Mouse (Mus musculus): ENCODE results near the gene Marveld1.
A peak's percentile ranks its signal among the peaks of the same experiment; 100 is the strongest.

Marveld1 gene

DNA sequence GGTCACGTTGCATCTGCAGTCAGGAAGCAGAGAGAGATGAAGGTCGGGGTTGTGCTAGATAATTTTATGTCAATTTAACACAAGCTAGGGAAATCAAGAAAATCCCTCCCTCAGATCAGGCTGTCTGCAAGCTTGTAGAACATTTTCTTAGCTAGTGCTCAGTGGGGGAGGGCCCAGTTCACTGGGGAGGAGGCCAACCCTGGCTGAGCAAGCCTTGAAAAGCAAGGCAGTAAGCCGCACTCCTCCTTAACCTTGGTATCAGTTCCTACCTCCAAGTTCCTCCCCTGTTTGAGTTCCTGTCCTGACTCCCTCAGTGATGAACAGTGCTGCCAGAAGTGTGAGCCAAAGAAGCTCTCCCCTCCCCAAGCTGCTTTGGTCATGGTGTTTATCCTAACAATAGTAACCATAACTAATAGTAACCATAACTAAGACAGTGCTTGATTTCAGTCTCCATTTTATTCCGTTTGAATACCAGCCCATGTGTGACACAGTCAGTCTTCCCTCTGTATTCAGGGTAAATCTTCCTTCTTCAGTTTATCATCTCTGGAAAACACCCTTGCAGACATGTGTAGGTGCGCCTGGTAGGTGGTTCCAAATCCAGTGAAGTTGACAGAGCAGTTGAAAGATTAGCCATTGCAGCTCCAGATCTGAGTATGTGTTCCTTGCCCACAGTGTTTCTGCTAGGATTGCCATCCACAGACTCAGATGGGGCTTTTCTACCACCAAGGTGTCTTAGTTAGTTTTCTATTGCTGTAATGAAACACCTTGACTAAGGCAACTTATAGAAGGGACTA, 7.3 kb upstream of the Marveld1 start:
- no peak for DNase-seq (ENCODE audit: low read depth, low spot score)

DNA sequence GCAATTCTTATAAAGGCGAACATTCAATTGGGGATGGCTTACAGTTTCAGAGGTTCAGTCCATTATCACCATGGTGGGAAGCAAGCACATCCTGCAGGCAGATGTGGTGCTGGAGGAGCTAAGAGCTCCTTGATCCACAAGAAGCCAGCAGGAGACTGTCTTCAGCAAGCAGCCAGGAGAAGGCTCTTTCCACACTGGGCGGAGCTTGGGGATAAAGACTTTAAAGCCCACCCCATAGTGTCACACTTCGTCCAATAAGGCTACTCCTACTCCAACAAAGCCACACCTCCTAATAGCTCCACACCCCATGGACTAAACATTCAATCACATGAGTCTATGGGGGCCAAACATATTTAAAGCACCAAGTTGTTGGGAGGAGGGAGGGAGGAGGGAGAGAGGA, 5.2 kb upstream of the Marveld1 start:
- no peak for DNase-seq (ENCODE audit: low read depth, low spot score)

DNA sequence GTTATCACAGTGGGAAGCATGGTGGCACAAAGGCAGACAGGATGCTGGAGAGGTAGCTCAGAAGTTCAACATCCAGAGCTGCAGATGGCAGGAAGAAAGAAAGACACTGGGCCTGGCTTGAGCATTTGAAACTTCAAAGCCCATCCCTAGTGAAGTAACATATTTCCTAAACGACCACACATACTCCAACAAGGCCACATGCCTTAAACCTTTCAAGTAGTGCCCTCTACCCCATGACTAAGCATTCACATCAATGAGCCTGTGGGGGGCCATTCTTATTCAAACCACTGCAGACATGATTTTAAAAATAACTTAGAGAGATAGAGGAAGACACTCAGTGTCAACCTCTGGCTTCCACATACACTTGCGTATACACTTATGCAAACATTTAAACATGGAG, 4.4 kb upstream of the Marveld1 start:
- DNase-seq (ENCODE audit: low read depth, low spot score): no peak

DNA sequence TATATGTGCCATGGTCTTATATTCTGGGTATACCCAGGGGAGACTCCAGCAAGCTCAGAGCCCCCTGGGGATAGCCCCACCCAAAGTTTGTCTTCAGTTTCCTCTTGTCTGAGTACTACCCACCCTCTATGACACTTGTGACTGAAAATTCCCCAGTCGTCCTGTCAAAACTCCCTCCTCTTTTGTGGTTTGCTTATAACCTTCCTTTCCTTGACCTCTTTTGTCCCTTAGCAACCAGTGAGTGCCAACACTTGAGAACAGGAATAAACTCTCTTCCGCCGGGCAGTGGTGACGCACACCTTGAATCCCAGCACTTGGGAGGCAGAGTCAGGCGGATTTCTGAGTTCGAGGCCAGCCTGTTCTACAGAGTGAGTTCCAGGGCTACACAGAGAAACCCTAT, 3.1 kb upstream of the Marveld1 start:
- DNase-seq (ENCODE audit: low read depth, low spot score): no peak

DNA sequence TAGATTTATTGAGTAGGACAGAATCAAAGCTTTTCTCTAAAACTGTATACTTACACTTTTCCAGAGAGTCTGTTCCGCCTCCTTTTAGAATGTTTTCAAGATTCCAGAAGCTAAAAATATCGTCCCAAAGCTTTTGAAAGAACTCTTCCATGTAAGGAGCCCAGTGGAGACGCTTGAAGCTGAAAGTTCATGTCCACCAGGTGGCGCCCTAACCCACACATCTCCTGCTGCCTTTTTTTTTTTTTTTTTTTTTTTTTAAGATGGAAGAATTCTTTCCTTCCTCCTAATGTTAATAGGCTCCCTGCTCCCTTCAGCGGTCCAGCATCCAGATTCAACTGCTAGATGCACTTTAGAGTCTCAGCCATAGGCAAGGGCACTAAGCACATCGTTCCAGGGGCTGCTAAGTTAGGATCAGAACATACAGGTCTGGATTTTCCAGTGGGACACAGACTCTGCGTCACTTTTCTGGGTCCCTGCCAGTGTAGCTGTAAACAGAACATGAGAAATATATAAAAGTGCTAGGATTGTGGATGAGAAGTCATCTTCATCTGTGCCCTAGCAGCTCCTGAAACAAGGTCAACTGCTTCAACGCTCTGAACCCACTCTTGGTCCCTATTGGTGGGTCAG, 2.5 kb upstream of the Marveld1 start:
- DNase-seq (ENCODE audit: low read depth, low spot score): peak; percentile 66

- no peak for DNase-seq (ENCODE audit: low read depth, low spot score)
Measured at GRCm38 (mm10) chr19:42145210-42145609, 2.0 kb upstream of the Marveld1 start.

- DNase-seq (ENCODE audit: low read depth, low spot score): no peak
Measured at GRCm38 (mm10) chr19:42145731-42146130, 1.5 kb upstream of the Marveld1 start.

- no peak for DNase-seq (ENCODE audit: low read depth, low spot score)
Measured at GRCm38 (mm10) chr19:42146276-42147010, 757 bp upstream of the Marveld1 start.

- no peak for DNase-seq (ENCODE audit: low read depth, low spot score)
Measured at GRCm38 (mm10) chr19:42147769-42148568, 769 bp downstream of the Marveld1 start.

DNA sequence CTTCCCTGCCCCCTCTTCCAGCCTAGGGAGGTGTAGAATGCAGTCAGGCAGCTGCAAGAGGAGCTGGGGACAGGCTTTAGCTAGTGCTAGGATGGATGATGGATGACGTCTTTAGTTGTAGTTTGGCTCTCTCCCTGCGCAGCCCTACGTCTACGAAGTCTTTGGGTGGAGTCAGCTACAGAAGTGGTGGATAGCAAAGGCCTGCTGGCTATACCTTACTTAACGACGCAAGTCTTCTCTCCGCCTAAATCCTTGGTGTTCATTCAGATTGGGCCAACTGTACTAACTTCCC, 1.3 kb downstream of the Marveld1 start:
- DNase-seq (ENCODE audit: low read depth, low spot score): no peak

GRCm38 (mm10) chr19:42151990-42152389, 4.8 kb downstream of the Marveld1 start:
- peak; percentile 78 for DNase-seq (ENCODE audit: low read depth, low spot score)

- no peak for DNase-seq (ENCODE audit: low read depth, low spot score)
Measured at GRCm38 (mm10) chr19:42157493-42158237, 10.5 kb downstream of the Marveld1 start.

- DNase-seq (ENCODE audit: low read depth, low spot score): no peak
Measured at GRCm38 (mm10) chr19:42158246-42159017, 11.2 kb downstream of the Marveld1 start.

DNA sequence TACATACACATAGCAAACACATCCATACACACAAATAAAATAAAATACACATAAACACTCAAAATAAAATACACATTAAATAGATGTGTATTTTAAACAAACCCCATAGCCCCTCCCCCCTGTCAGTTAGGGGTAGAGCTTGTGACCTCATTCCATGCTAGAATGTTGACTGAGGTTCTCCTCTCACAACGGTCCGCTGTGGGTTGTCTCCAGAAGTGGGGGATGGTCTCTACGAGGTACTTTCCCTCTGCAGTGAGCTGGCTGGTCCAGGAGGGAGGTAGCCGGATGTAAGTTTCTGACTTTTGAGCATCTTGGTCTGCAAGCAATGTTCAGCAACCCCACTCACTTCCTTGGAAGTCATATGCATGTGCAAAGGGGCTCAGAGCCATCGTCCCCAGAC, 16.6 kb downstream of the Marveld1 start, which contains the start of gene Zfyve27:
Gene Zfyve27, plus strand, starts transcription at position 188 of the 400 bp plus-strand sequence.
- DNase-seq (ENCODE audit: low read depth, low spot score): no peak

DNA sequence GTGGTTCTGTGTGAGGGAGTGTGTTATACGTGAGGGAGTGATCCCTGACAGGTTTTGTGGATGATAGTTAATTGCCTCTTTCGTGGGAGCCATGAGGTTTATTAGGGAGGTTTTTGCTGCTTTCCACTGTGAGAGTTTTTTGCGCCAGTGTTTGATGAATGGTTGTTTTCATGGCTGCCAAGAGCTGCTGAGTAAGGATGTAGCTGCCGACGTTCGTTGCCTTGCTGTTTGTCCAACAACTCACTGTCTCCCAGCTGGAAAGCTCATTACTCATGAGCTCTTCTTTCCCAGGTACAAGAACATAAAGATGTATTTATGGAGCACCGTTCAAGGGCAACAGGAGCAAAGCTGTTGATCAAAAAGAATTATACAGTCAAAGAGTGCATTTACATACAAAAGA, 17.0 kb downstream of the Marveld1 start:
- DNase-seq (ENCODE audit: low read depth, low spot score): no peak

- peak; percentile 68 for DNase-seq (ENCODE audit: low read depth, low spot score)
Measured at GRCm38 (mm10) chr19:42166130-42166529, 18.9 kb downstream of the Marveld1 start.

GRCm38 (mm10) chr19:42166766-42167165, 19.6 kb downstream of the Marveld1 start:
- DNase-seq (ENCODE audit: low read depth, low spot score): no peak

- no peak for DNase-seq (ENCODE audit: low read depth, low spot score)
Measured at GRCm38 (mm10) chr19:42167489-42167888, 20.3 kb downstream of the Marveld1 start.

DNA sequence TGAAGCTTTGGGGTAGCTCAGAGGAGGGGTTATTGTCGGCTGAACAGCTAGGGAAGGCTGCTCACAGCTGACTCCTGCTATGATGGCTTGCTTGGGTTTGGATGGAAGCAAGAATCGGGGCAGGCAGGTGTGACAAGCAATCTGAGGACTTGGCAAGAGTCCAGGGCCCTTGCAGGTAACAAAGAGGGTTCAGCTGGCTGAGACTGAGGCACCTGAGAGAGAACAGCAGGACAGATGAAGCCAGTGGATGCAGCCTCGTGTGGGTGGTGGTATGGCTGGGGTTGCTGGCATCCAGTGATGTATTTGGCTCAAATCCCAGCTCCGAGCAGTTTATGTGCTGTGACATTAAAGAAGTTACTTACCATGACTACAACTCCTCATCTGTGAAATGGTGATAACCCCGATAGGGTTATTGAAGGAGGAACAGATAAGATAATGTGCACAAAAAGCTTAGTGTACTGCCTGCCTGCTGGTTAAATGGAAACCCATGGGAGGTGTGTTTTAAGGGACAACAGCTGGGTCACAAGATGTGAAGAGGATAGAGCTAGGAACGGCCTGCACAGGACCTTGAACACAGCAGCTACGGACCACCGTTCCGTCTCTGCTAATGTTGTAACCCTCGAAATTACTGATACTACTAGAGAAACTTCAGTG, 22.2 kb downstream of the Marveld1 start:
- DNase-seq (ENCODE audit: low read depth, low spot score): no peak

Measured in retina, postnatal 7 days (tissue).